Mouse (Mus musculus) bone marrow macrophage, adult 2 months (primary cell): ENCODE measurements at regions not wholly inside any gene's neighbourhood (a gene's known extent, or its start where the extent isn't known, plus 50 kb on each side); places are given as distances from the start of the nearest gene placed in this dataset.

Experiments
- CTCF ChIP-seq: IDR thresholded peaks from 2 replicates; pipeline ENCODE4 v1.5.1; 2012; ENCODE audit warnings: low read depth, mild to moderate bottlenecking, low read length, moderate library complexity
- POLR2A ChIP-seq: IDR thresholded peaks from 2 replicates; pipeline ENCODE4 v1.6.1; 2012; ENCODE audit warnings: mild to moderate bottlenecking, low read depth, low read length, borderline replicate concordance

- TF ChIP-seq CTCF: no peak
- no peak for TF ChIP-seq POLR2A
Measured at GRCm38 (mm10) chr7:117106691-117107191, 274.0 kb upstream of the Xylt1 start.
